Mouse (Mus musculus) brain, embryonic 14.5 days (tissue): ENCODE measurements around the gene Hist2h3b.

Source experiments
- CTCF ChIP-seq: fragments of 200-500 bp; IDR thresholded peaks from 2 replicates; pipeline ENCODE4 v1.5.1; 2012; ENCODE audit warnings: inconsistent platforms, mild to moderate bottlenecking, moderate library complexity, borderline replicate concordance; ENCODE audit not compliant: insufficient read depth, insufficient read length; ENCODE audit errors: extremely low read depth
- POLR2A ChIP-seq: fragments of 200-500 bp; IDR thresholded peaks from 2 replicates; pipeline ENCODE4 v1.6.1; 2012; ENCODE audit warnings: mild to moderate bottlenecking, inconsistent platforms, borderline replicate concordance; ENCODE audit not compliant: poor library complexity, insufficient read depth, insufficient read length, severe bottlenecking; ENCODE audit errors: extremely low read depth

DNA sequence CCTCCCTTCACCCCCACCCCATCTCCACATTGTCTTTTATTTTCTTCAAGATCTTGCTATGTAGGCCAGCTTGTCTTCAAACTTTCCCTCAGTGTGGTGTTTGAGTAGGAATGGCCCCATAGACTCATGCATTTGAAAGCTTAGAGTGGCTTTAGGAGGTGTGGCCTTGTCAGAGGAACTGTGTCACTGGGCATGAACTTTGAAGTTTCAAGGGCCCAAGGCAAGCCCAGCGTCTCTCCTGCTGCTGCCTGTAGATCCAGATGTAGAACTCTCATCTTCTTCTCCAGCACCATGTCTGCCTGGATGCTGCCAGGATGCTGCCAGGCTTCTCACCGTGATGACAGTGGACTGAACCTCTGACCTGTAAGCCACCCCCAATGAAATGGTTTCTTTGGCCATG is 39.6 kb upstream of the Hist2h3b start:
- no peak for TF ChIP-seq POLR2A
- no peak for TF ChIP-seq CTCF
